Mouse (Mus musculus): ENCODE results near the gene Spp1. TPM values are rescaled to one million over a fixed set of nuclear protein-coding genes. Genes with fewer than 3 reads are reported as not detected.

Gene Spp1
- polyA plus RNA-seq, 1 experiment from 2014 or later: 65.2 TPM

Other genes starting within 250 kb of the Spp1 start
- gene Dmp1, start 232.5 kb upstream of the Spp1 start, polyA plus RNA-seq (2014; fragmentation: Nextera tagmentation; extraction: Ambion mirVana): 0.50 and 0.66 TPM in 2 replicates
- gene Ibsp, start 135.9 kb upstream of the Spp1 start, polyA plus RNA-seq (2014; fragmentation: Nextera tagmentation; extraction: Ambion mirVana): not detected in 2 replicates
- gene Mepe, start 109.8 kb upstream of the Spp1 start, polyA plus RNA-seq (2014; fragmentation: Nextera tagmentation; extraction: Ambion mirVana): not detected in 2 replicates
- gene Pkd2, start 24.3 kb downstream of the Spp1 start, polyA plus RNA-seq (2014; fragmentation: Nextera tagmentation; extraction: Ambion mirVana): 8.2 and 10.0 TPM in 2 replicates
- 13.6 and 14.3 TPM in 2 replicates for gene BC005561, start 73.2 kb downstream of the Spp1 start, polyA plus RNA-seq (2014; fragmentation: Nextera tagmentation; extraction: Ambion mirVana)

Measured in midbrain, embryonic 14.5 days (tissue).